Mouse (Mus musculus) liver, embryonic 11.5 days (tissue): ENCODE data around the gene Pcif1. TPM values are rescaled to one million over a fixed set of nuclear protein-coding genes. Genes with fewer than 3 reads are reported as not detected.
"Not testable (repeated sequence)": the region's sequence is repeated elsewhere in the genome, so short reads cannot be mapped to it uniquely, and the experiment has no call there.

Experiments
- ATAC-seq: fragments of 200-750 bp; cut with Nextera tagmentation; replicated peaks from 2 replicates; pipeline ENCODE4 v1.8.0; 2017; ENCODE audit warnings: moderate number of reproducible peaks, mild to moderate bottlenecking, moderate TSS enrichment, moderate library complexity; ENCODE audit not compliant: low FRiP score
- DNase-seq: peaks from one replicate; pipeline ENCODE4 v3.0.0-alpha.2; 2017; ENCODE audit warnings: low spot score
- H3K27ac ChIP-seq: fragments of 300-500 bp; sonication (generic); 2 replicates; pipeline ENCODE4 v1.5.1; 2014; ENCODE audit warnings: mild to moderate bottlenecking, low read depth, low read length, control low read depth
- H3K27me3 ChIP-seq: fragments of 300-500 bp; sonication (generic); replicated peaks from 2 replicates; pipeline ENCODE4 v1.6.1; 2014; ENCODE audit warnings: low read length, mixed read lengths; ENCODE audit not compliant: control insufficient read depth, insufficient read depth
- H3K36me3 ChIP-seq: fragments of 300-500 bp; sonication (generic); 2 replicates; pipeline ENCODE4 v1.6.1; 2014; ENCODE audit warnings: mild to moderate bottlenecking, low read length, moderate library complexity, mixed read lengths; ENCODE audit not compliant: control insufficient read depth, insufficient read depth
- H3K4me1 ChIP-seq: fragments of 300-500 bp; sonication (generic); replicated peaks from 2 replicates; pipeline ENCODE4 v1.6.1; 2014; ENCODE audit warnings: low read length, mixed read lengths; ENCODE audit not compliant: control insufficient read depth, insufficient read depth
- H3K4me2 ChIP-seq: fragments of 300-500 bp; sonication (generic); 2 replicates; pipeline ENCODE4 v1.6.1; 2014; ENCODE audit warnings: mild to moderate bottlenecking, control low read depth, moderate library complexity
- H3K4me3 ChIP-seq: fragments of 300-500 bp; sonication (generic); 2 replicates; pipeline ENCODE4 v1.5.1; 2014; ENCODE audit warnings: low read depth, low read length, control low read depth
- H3K9ac ChIP-seq: fragments of 300-500 bp; sonication (generic); 2 replicates; pipeline ENCODE4 v1.6.1; 2014; ENCODE audit warnings: low read depth, low read length, control low read depth
- H3K9me3 ChIP-seq: fragments of 300-500 bp; sonication (generic); 2 replicates; pipeline ENCODE4 v1.6.1; 2016; ENCODE audit warnings: low read length, inconsistent platforms, mixed read lengths; ENCODE audit not compliant: control insufficient read depth
- WGBS: fragments of 180-500 bp; shearing (Covaris S2); extraction: QIAGEN DNeasy Blood & Tissue Kit; methylation state at CpG from one replicate; pipeline ENCODE4 v1.1.7; 2014; 5-methylcytosine and 5-hydroxymethylcytosine counted together
- polyA plus RNA-seq: library from polyadenylated mRNA; unstranded; fragments of >200 nt; fragmentation: Nextera tagmentation; extraction: Ambion mirVana; gene quantifications from 2 replicates; pipeline ENCODE4 v1.2.1, GENCODE M21; 2014

Gene Pcif1
- polyA plus RNA-seq, 1 experiment from 2014 or later, result 67.5 TPM

GRCm38 (mm10) chr2:164874239-164874769 lies 4.8 kb upstream of the Pcif1 start:
- H3K4me1 ChIP-seq, result peaks cover 15% of the 10 kb centered on the region
- H3K9ac ChIP-seq, result no peak overlapping the region
- no peaks in the 10 kb centered on the region for H3K9me3 ChIP-seq
- H3K27ac ChIP-seq, result no peak overlapping the region
- H3K36me3 ChIP-seq, result no peaks in the 10 kb centered on the region
- H3K4me2 ChIP-seq, result no peak overlapping the region
- H3K4me3 ChIP-seq, result no peak overlapping the region
- whole genome bisulfite sequencing, result 35% methylated on average over 1 of the region's 1 CpGs
- DNase-seq (no peak), ATAC-seq (no peak)
- H3K27me3 ChIP-seq, result no peaks in the 10 kb centered on the region

DNA sequence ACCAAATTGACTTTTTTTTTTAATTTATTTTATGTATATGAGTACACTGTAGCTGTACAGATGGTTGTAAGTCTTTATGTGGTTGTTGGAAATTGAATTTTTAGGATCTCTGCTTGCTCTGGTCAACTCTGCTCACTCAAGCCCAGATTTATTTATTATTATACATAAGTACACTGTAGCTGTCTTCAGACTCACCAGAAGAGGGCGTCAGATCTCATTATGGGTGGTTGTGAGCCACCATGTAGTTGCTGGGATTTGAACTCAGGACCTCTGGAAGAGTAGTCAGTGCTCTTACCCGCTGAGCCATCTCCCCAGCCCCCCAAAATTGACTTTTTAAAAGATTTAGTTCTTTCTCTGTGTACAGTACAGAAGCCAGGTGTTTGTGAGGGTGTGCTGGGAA lies 3.5 kb upstream of the Pcif1 start:
- H3K27me3 ChIP-seq, H3K9ac ChIP-seq, ATAC-seq, DNase-seq, H3K36me3 ChIP-seq, H3K4me2 ChIP-seq, H3K9me3 ChIP-seq, H3K4me3 ChIP-seq, H3K27ac ChIP-seq: not testable (repeated sequence)
- WGBS, result 41% methylated on average over 2 of the region's 2 CpGs
- H3K4me1 ChIP-seq, result peaks cover 19% of the 10 kb centered on the region

- H3K9me3 ChIP-seq, H3K36me3 ChIP-seq, ATAC-seq, DNase-seq, H3K9ac ChIP-seq, H3K27me3 ChIP-seq: not testable (repeated sequence)
- 71% methylated on average over 11 of the region's 11 CpGs for WGBS
- Histone ChIP-seq H3K27ac (peak overlapping the region; percentile 100; the same call in 1 of the 2 replicates), H3K4me3 (peak overlapping the region; percentile 97; the same call in 1 of the 2 replicates), H3K4me2 (peak overlapping the region; percentile 89), H3K4me1 (peaks cover 25% of the 10 kb centered on the region)
These were observed 1.5 kb upstream of the Pcif1 start for GRCm38 (mm10) chr2:164877376-164878215.

GRCm38 (mm10) chr2:164878509-164879227 lies 436 bp upstream of the Pcif1 start:
- Histone ChIP-seq H3K9ac (peak overlapping the region; percentile 100), H3K4me3 (peak overlapping the region; percentile 97), H3K9me3 (no peaks in the 10 kb centered on the region), H3K27ac (peak overlapping the region; percentile 100), H3K4me2 (peak overlapping the region; percentile 89), H3K36me3 (peaks cover 5% of the 10 kb centered on the region; the same call in 1 of the 2 replicates), H3K27me3 (no peaks in the 10 kb centered on the region), H3K4me1 (peaks cover 25% of the 10 kb centered on the region)
- DNase-seq (peak; percentile 72), ATAC-seq (peak; percentile 61)
- WGBS, result 2% methylated on average over 28 of the region's 28 CpGs

- Histone ChIP-seq H3K4me3 (peak overlapping the region; percentile 97), H3K4me2 (peak overlapping the region; percentile 92), H3K36me3 (peaks cover 10% of the 10 kb centered on the region; the same call in 1 of the 2 replicates), H3K9ac (peak overlapping the region; percentile 100), H3K9me3 (no peaks in the 10 kb centered on the region), H3K4me1 (peaks cover 17% of the 10 kb centered on the region), H3K27me3 (no peaks in the 10 kb centered on the region), H3K27ac (peak overlapping the region; percentile 100)
- ATAC-seq (peak; percentile 86), DNase-seq (peak; percentile 97)
- under 1% methylated on average over 58 of the region's 72 CpGs for WGBS
These were observed 619 bp downstream of the Pcif1 start for GRCm38 (mm10) chr2:164879568-164880277.

- 79% methylated on average over 9 of the region's 9 CpGs for WGBS
- Histone ChIP-seq H3K36me3 (peaks cover 23% of the 10 kb centered on the region), H3K4me2 (no peak overlapping the region), H3K4me3 (no peak overlapping the region), H3K9ac (no peak overlapping the region), H3K4me1 (peaks cover 12% of the 10 kb centered on the region), H3K9me3 (no peaks in the 10 kb centered on the region), H3K27me3 (no peaks in the 10 kb centered on the region), H3K27ac (no peak overlapping the region)
- no peak for ATAC-seq
- DNase-seq, result no peak
These were observed 3.5 kb downstream of the Pcif1 start for GRCm38 (mm10) chr2:164882619-164883018.

DNA sequence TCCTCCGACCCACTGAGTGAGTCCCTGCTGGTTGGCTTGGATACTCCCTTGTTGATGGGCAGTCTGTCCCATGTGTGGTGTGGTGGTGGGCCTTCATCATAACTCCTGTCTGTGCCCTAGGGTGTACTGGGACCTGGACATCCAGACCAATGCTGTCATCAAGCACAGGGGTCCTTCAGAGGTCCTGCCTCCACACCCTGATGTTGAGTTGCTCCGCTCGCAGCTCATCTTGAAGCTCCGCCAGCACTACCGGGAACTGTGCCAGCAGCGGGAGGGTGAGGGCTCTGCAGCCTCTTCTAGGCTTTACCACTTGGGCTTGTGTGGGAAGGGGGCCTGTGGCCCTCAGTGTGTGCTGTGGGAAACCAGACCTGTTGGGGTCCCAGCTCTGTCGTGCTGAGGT lies 6.7 kb downstream of the Pcif1 start:
- no peaks in the 10 kb centered on the region for H3K27me3 ChIP-seq
- H3K9me3 ChIP-seq, result no peaks in the 10 kb centered on the region
- H3K4me3 ChIP-seq, result no peak overlapping the region
- no peak overlapping the region for H3K4me2 ChIP-seq
- peaks cover 4% of the 10 kb centered on the region for H3K4me1 ChIP-seq
- peaks cover 49% of the 10 kb centered on the region for H3K36me3 ChIP-seq
- 92% methylated on average over 7 of the region's 7 CpGs for WGBS
- no peak for DNase-seq
- no peak for ATAC-seq
- no peak overlapping the region for H3K9ac ChIP-seq
- H3K27ac ChIP-seq, result no peak overlapping the region

DNA sequence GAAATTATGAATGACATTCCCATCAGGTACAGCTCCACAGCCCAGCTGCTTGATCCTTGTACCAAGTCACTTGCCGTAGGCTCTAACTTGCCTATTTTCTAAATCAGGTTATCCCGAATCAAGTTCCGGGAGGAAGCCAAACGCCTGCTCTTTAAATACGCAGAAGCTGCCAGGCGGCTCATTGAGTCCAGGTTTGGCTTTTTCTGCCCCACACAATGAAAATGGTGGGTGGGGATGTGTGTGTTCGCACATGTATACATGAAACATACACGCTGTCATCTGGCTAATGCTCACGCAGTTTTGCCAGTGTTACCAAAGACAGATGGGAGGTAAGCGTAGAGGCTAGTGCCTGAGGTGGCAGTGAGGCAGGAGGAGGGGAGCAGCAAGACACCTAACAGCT lies 7.5 kb downstream of the Pcif1 start:
- H3K27ac ChIP-seq, result no peak overlapping the region
- no peaks in the 10 kb centered on the region for H3K27me3 ChIP-seq
- H3K4me3 ChIP-seq, result no peak overlapping the region
- no peak overlapping the region for H3K9ac ChIP-seq
- H3K4me1 ChIP-seq, result no peaks in the 10 kb centered on the region; the same call in 1 of the 2 replicates
- no peaks in the 10 kb centered on the region for H3K9me3 ChIP-seq
- peaks cover 57% of the 10 kb centered on the region for H3K36me3 ChIP-seq
- DNase-seq, result no peak
- no peak for ATAC-seq
- H3K4me2 ChIP-seq, result no peak overlapping the region
- WGBS, result 92% methylated on average over 10 of the region's 10 CpGs
